ENCODE assay signal across 34 mouse cellular contexts in genomic region chr14:124174111-124174510, GRCm38 (mm10).
"Had no signal": no experiment of that assay in that cellular context is flagged by ENCODE, and none has a peak within 500 bp of the region (broad histone marks: within the 10 kb centered on the region; RNA-seq: fewer than 3 reads in every experiment).

No protein-coding gene starts in this region.

- ATAC-seq: hindbrain, embryonic 16.5 days; hindbrain, postnatal 0 days; inflammation-experienced regulatory T-cells, adult 6 months; intestine, embryonic 15.5 days; intestine, embryonic 16.5 days; intestine, postnatal 0 days had no signal

- H3K4me3 ChIP-seq: heart, embryonic 12.5 days; heart, embryonic 13.5 days; heart, embryonic 15.5 days; hindbrain, embryonic 10.5 days; hindbrain, embryonic 12.5 days; hindbrain, embryonic 13.5 days; hindbrain, embryonic 15.5 days; intestine, embryonic 15.5 days; kidney, embryonic 15.5 days; layer of hippocampus, adult 2 months; left cerebral cortex, adult 2 months had no signal

- H3K27me3 ChIP-seq: heart, embryonic 12.5 days; heart, embryonic 13.5 days; heart, embryonic 15.5 days; hindbrain, embryonic 12.5 days; hindbrain, embryonic 13.5 days; hindbrain, embryonic 15.5 days; intestine, embryonic 15.5 days; kidney, embryonic 15.5 days had no signal

- H3K27ac ChIP-seq: heart, embryonic 13.5 days; heart, embryonic 15.5 days; hindbrain, embryonic 10.5 days; hindbrain, embryonic 12.5 days; hindbrain, embryonic 13.5 days; hindbrain, embryonic 14.5 days; hindbrain, embryonic 15.5 days; hindbrain, postnatal 0 days; intestine, embryonic 15.5 days; kidney, embryonic 15.5 days; kidney, postnatal 0 days; layer of hippocampus, adult 2 months; left cerebral cortex, adult 2 months had no signal

- H3K4me1 ChIP-seq: heart, embryonic 12.5 days; heart, embryonic 13.5 days; heart, embryonic 15.5 days; hindbrain, embryonic 10.5 days; hindbrain, embryonic 12.5 days; hindbrain, embryonic 13.5 days; hindbrain, embryonic 15.5 days; intestine, embryonic 15.5 days; kidney, embryonic 15.5 days had no signal

- H3K4me2 ChIP-seq: heart, embryonic 12.5 days; heart, embryonic 13.5 days; heart, embryonic 15.5 days; hindbrain, embryonic 12.5 days; hindbrain, embryonic 13.5 days; hindbrain, embryonic 14.5 days; hindbrain, embryonic 15.5 days; intestine, embryonic 15.5 days; kidney, embryonic 15.5 days had no signal

- H3K36me3 ChIP-seq: heart, embryonic 12.5 days; heart, embryonic 13.5 days; heart, embryonic 15.5 days; hindbrain, embryonic 10.5 days; hindbrain, embryonic 12.5 days; hindbrain, embryonic 13.5 days; hindbrain, embryonic 15.5 days; intestine, embryonic 15.5 days; kidney, embryonic 15.5 days had no signal

- H3K9me3 ChIP-seq: heart, embryonic 12.5 days; heart, embryonic 13.5 days; heart, embryonic 15.5 days; hindbrain, embryonic 10.5 days; hindbrain, embryonic 12.5 days; hindbrain, embryonic 13.5 days; hindbrain, embryonic 15.5 days; intestine, embryonic 15.5 days; kidney, embryonic 15.5 days had no signal

- DNase-seq: heart, postnatal 10 days; heart, postnatal 14 days; heart, postnatal 36 days; heart, postnatal 4 days; kidney, adult 11 months; kidney, adult 18-20 months; kidney, adult 2 months; kidney, adult 8-10 months; kidney, adult 9 months; kidney, postnatal 10 days; kidney, postnatal 14 days; kidney, postnatal 25 days; kidney, postnatal 36 days; kidney, postnatal 4 days; layer of hippocampus, adult 9-11 months; layer of hippocampus, postnatal 36 days had no signal

- H3K9ac ChIP-seq: heart, embryonic 12.5 days; heart, embryonic 13.5 days; heart, embryonic 15.5 days; hindbrain, embryonic 12.5 days; hindbrain, embryonic 13.5 days; hindbrain, embryonic 14.5 days; hindbrain, embryonic 15.5 days; intestine, embryonic 15.5 days; kidney, embryonic 15.5 days had no signal
